Mouse (Mus musculus): ENCODE results near the gene Osgin1.

The Osgin1 gene

DNA sequence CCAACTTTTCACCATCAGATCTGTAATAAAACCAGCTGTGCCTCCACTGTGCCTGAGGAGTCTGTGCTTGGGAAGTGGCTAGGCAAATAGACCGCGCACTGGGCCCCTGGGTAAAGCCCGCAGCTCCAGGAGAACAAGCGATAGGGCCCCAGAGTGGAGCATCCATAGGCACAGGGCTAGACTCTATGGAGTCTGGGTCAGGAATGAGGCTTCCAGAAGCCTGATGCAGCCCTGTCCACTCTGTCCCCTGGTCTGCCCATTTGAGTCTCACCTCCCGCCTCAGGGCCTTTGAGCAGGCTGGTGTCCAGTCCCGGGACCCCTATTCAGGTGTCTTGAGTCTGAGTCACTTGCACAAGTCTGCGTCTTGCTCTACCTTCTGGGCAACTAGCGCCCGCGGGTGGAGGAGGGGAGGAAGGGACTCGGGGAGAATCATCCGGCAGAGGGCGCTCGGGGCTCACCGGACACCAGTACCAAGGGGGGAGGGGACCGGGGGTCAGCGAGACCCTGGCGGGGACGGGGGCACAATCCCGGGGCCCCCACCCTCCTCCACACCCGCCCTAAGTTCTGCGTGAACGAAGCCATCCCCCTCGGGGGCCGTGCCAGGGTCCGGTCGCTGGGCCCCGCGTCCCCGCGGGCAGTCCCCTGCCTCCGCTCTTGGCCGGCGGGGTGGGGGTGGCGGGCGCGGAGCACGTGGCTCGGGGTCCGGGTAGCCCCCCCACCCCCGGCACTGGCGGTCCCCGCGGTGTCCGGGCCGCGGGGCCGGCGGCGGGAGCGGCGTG, 12.5 kb downstream of the Osgin1 start, which contains the start of gene Necab2:
Gene Necab2, plus strand, starts transcription at position 509 of the 779 bp plus-strand sequence.
- peak; percentile 79 for DNase-seq

DNA sequence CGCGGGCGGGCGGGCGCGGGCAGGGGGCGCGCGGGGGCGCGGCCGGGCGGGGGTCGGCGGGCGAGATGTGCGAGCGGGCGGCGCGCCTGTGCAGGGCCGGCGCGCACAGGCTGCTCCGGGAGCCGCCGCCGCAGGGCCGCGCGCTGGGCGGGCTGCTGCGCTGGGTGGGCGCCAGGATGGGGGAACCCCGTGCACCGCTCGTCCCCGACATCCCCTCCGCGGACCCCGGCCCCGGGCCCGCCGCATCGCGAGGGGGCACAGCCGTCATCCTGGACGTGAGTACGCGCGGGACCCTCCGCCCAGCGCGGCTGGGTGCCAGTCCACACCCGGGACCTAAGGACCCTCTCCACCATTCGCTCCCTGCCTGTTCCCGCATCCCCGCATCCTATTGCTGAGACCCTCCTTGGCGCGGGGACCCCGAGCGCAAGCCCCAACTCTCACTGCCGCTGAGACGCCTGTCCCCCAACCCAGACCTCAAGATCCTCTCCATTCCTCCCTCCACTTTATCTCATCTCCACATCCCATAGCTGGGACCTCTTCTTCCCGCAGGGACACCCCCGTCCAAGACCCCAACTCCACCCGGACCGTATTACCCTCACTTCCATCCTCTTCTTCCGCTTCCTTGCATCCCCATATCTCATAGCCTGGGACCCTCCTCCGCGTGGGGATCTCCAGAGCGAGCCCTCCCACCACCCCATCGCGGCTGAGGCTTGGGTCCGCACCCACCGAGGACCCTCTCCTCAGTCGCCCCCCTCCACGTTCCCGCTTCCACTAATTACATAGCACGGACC, 13.3 kb downstream of the Osgin1 start:
- DNase-seq: no peak

DNA sequence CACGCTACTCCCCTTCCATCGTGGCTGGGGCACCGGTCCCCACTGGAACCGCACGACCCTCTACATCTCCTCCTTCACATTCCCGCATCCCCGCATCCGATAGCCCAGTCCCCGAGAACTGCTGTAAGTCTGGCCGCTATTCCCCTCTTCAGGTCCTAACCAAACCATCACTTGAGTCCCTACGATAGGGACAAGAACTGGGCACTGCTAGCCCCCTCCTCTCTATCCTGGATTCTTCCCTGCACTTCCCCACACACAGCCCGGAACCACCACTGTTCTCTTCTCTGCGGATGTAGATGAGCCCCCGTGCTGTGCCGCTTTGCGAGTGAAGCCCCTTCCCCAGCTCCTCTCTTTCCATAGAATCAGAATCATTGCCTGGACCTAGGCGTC, 13.9 kb downstream of the Osgin1 start:
- no peak for DNase-seq

DNA sequence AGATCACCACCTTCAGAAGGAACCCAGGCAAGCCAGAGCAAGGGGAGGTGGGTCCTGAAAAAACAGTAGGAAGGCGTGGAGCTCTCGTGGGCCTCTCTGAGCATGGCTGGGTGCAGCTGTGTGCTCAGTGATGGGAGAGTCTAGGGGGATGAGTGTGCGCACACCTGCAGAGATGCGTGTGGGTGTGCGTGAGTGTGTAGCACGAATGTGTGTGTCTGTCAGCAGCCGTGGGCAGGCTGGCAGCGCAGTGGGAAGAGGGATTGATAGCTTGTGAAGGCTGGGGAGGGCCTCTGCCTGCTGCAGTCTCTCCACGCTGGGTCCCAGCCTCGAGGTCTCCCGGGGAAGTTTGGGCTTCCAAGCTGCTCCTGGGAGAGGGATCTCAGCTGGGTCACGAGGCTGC, 15.7 kb downstream of the Osgin1 start:
- DNase-seq: no peak

DNA sequence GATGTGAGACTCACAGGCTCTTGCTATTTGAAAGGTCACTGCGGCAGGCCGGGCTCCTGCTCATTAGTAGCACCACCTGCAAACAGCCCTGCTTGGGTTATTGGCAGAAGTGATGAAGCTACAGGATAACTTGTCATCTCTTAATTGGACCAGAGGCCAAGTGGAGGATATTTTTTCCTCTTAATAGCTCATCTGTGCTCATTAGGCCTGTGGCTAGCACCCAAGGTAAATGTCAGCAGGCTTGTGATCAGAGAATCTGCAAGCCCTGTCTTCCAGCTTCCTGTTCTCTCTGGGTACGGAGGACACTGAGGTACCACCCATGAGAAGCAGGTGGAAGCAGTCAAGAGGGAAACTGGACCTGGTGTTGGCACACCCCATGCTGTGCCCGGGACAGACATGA, 17.2 kb downstream of the Osgin1 start:
- no peak for DNase-seq

DNA sequence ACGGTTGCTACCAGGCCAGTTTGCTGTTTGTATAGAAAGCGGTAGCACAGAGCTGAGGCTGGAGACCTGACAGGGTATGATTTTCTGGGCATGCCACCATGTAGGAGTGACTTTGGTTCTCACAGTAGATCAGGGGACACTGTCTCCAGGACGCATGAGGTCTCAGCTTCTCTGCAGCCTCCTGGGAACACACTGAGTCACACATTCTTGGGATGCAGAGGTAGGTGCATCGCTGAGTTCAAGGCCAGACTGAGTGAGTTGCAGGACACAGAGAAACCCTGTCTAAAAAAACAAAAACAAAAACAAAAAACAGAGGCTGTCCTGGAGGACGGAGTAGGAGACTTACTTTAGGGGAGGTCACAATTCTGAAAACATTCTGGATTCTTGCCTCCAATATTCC, 19.0 kb downstream of the Osgin1 start:
- no peak for DNase-seq

DNA sequence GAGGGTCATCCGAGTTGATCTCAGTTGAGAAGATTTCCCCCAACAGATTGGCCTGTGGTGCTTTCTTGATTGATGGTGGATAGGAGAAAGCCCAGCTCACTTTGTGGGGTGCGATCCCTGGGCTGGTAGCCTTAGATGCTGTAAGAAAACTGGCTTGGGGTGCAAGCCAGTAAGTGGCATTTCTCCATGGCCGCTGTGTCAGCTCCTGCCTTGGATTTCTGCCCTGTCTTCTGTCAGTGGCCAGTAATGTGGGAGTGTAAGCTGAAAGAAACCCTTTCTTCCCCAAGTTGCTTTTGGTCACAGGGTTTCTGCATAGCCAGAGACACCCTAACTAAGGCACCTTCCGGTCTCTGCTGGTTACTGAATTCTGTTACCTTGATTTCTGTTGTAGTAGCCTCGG, 22.1 kb downstream of the Osgin1 start:
- no peak for DNase-seq

DNA sequence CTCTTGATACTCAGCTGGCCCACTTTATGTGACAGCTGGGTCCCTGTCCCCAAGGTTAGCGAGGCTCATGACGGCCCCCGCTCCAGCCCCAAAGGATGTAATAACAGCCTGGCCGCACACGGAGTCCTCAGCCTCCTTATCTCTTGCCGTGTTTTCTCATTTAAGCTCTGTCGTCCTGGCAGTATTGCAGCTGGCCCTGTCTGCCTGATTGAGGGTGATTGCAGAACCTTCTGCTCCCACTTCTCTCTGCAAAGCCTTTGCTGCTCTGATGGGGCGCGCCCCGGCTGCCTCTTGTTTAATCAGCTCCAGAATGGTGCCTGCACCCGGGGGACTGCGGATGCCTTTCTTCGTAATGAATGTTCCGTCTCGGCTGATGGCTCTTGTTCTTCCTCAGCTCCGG, 25.8 kb downstream of the Osgin1 start:
- DNase-seq: no peak

DNA sequence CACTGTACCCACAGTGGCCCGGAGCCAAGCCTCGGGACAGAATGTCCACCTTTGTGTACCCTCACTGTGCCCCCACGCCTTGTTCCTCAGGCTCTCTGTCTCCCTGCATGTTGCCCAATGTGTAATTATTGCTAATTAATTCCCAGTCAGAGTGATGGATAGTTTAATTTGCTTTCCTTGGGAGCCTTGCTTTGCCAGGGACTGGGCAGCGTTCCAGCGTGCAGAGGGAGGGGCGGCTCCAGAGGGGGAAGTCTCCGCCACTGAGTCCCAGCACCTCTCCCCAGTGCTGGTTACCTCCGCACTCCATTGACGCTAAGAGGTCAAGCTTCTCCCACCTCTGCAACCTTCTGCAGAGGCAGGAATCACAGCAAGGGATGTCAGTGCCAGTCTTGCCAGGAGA, 27.4 kb downstream of the Osgin1 start:
- no peak for DNase-seq

DNA sequence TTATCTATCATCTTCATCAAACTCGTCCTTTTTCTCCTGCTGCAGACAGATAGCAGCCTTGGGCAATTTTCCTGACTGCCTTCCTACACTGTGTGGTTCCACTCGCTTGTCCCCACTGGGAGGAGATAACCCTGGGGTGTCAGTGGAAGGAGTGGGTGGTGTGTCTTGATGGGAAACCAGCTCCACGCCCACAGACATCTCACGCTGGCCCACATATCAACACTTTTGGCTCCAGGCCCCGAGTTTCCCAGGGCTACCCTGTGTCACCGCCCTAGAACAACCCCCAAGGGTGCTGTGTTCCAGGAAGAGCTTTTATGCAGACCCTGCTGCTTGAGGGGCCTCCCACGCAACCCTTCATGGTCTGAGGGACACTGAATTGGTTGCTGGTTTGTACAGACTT, 29.8 kb downstream of the Osgin1 start:
- no peak for DNase-seq

DNA sequence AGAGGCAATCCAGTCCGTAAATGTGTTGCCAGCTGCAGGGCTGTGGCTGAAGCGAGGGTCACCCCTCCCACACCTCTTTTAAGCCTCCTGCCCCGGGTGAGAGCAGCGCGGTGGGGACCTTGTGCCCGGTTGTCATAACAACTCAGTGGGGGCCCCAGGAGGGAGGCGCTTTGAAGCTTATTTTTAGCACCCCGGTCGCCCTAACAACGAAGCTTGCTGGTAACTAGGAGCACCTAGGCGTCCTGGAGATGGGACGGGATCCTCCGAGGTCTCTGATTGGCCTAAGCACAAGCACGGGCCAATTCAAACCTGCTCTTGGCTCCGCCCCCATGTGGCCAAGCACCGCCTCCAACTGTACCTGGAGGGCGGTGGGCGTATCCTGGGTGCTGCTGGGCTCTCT, 32.2 kb downstream of the Osgin1 start:
- no peak for DNase-seq

DNA sequence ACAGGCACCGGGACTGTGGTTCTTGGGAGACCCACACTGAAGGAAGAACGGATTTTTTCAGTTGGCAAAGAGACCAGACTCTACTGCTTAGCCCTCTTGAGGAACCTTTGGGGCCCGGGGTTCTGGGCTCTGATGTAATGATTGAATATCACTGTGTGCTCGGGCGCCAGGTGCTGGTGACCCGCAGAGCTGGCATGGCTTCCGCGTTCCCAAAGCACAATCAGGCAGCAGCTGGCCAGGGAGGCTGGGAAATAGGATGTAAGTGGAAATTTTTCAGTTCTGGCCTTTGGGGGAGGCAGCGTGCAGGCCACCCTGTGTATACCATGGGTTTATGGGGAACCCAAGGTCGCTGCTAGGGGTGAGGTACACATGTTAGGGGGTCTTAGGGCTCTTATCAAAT, 32.9 kb downstream of the Osgin1 start:
- no peak for DNase-seq

DNA sequence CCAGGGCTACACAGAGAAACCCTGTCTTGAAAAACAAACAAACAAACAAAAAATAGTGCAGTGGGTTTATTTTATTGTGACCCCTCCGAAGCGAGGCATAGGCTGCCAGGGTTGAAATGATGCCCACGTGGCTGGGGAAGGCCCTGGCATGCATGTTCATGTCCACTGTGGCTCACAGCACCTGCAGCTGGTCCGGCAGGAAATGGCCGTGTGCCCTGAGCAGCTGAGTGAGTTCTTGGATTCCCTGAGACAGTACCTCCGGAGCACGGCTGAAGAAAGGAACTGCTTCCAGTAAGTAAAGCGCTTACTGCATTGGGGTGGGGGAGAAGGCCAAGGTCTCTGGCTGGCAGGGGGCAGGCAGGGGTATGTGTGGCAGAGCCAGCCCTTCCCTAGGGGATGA, 34.2 kb downstream of the Osgin1 start:
- no peak for DNase-seq

DNA sequence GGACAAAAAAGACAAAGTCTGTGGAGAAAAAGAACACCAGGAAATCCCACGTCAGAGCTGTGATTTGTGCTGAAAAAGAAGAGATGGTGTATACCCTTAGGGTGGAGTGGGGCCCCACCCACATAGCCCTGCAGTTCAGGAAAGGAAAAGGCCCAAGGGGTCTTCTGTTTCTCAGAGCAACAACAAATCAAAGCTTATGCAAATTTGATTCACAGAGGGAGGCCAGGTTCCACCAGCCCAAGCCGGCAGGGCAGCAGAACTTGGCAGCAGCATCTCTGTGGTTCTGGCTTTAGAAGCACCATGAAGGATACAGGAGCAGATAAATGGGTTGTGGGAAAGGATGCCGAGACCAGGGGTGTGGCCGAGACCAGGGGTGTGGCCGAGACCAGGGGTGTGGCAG, 44.8 kb downstream of the Osgin1 start:
- DNase-seq: no peak

DNA sequence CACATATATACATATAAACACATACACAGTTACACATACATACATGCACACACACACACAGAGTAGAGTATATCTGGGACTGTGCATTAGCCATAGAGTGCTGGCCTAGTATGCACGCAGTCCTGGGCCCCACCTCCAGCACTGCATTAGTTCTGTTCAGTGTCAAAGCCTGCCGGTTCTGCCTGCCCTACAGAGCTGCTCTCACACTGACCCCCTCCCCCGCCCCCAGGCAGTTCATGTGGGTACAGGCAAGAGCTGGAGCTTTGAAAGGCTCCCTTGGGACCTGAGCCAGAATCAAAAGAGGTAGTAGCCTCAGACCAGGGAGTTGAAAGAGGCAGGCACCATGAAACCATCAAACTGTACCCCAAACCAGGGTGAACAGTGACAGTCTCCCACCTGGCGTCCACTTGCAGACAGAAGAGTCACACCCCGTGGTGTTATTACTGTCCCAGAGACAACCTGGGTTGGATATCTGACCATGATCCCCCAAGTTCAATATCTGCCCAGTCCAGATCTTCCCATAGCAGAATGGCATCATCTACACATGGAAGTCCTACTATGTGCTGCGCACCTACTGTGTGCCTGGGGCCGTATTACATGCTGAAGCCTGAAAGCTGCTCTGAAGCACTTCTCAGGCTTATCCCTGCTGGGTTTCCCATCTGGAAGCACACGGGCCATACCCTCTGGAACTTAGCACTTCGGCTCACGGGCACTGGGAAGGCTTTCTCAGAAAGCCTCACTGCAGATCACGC, 50.4 kb downstream of the Osgin1 start:
- DNase-seq: no peak

DNA sequence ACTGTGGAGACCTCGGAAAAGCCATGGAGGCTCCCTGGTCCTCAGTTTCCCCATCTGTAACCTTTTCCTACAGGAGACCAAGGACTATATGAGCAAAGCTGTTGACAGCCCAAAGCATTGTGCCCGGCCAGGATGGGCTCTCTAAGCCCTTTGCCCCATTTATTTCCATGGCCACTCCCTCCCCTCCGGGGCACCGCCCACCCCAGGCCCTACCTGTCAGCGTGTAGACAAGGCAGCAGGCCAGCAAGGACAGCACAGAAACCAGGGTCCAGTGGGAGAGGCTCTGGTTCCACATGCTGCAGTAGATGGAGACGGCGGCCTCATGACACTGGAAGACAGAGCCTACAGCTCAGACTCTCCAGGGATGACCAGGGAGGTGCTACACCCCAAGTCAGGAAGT, 53.2 kb downstream of the Osgin1 start:
- DNase-seq: no peak

Measured in liver (tissue).